ENCODE assay signal across 8 mouse cellular contexts in genomic region chr8:87473314-87473713, GRCm38 (mm10). TPM values are rescaled to one million over a fixed set of nuclear protein-coding genes. Genes with fewer than 3 reads are reported as not detected.
A peak's percentile ranks its signal among the peaks of the same experiment; 100 is the strongest.
DNase-seq lines count a peak whose midpoint lies in the region; ATAC-seq and TF ChIP-seq lines count a peak whose summit lies in the region.

No protein-coding gene starts in this region.

- WGBS in hindbrain, embryonic 10.5 days = under 1% methylated on average over 30 of the region's 30 CpGs
- WGBS in liver, embryonic 13.5 days (ENCODE audit: insufficient replicate concordance) = 2% methylated on average over 30 of the region's 30 CpGs
- 3% methylated on average over 30 of the region's 30 CpGs for WGBS in stomach, postnatal 0 days

- DNase-seq in cerebellum, adult 11 months = peak; percentile 58
- peak; percentile 18 for DNase-seq in right cerebral cortex, postnatal 14 days
- no peak for DNase-seq in right cerebral cortex, postnatal 36 days (ENCODE audit: low spot score in 2 of 2)
- DNase-seq in hindbrain, embryonic 10.5 days (ENCODE audit: low spot score) = peak; percentile 53
- DNase-seq in liver, embryonic 13.5 days = no peak
- no peak for DNase-seq in stomach, postnatal 0 days (ENCODE audit: low spot score)
- DNase-seq in T-cell, adult 2 months (ENCODE audit: low spot score) = no peak

- peaks cover 71% of the 10 kb centered on the region for H3K4me1 ChIP-seq in hindbrain, embryonic 10.5 days (replicated peaks)
- peaks cover 14% of the 10 kb centered on the region for H3K4me1 ChIP-seq in liver, embryonic 13.5 days (replicated peaks)
- H3K4me1 ChIP-seq in stomach, postnatal 0 days (replicated peaks; ENCODE audit: control insufficient read depth, insufficient read depth) = no peaks in the 10 kb centered on the region; the same call in 1 of the 2 replicates

- no peaks in the 10 kb centered on the region for H3K36me3 ChIP-seq in hindbrain, embryonic 10.5 days
- H3K36me3 ChIP-seq in liver, embryonic 13.5 days = no peaks in the 10 kb centered on the region
- H3K36me3 ChIP-seq in stomach, postnatal 0 days (ENCODE audit: control insufficient read depth, insufficient read depth, low read length) = no peaks in the 10 kb centered on the region

- peaks cover 78% of the 10 kb centered on the region for H3K27me3 ChIP-seq in hindbrain, embryonic 10.5 days (ENCODE audit: insufficient read depth, poor library complexity, severe bottlenecking)
- H3K27me3 ChIP-seq in liver, embryonic 13.5 days = peaks cover 87% of the 10 kb centered on the region
- H3K27me3 ChIP-seq in stomach, postnatal 0 days (ENCODE audit: control insufficient read depth, insufficient read depth, low read length) = peaks cover 30% of the 10 kb centered on the region

- TF ChIP-seq EP300 in stomach, postnatal 0 days (optimal IDR thresholded peaks at IDR 0.05) = no peak

- peak overlapping the region; percentile 86 for H3K27ac ChIP-seq in hindbrain, embryonic 10.5 days
- no peak overlapping the region for H3K27ac ChIP-seq in liver, embryonic 13.5 days
- H3K27ac ChIP-seq in stomach, postnatal 0 days (replicated peaks) = no peak overlapping the region

- no peaks in the 10 kb centered on the region for H3K9me3 ChIP-seq in hindbrain, embryonic 10.5 days
- H3K9me3 ChIP-seq in liver, embryonic 13.5 days (replicated peaks) = no peaks in the 10 kb centered on the region
- H3K9me3 ChIP-seq in stomach, postnatal 0 days (ENCODE audit: control insufficient read depth, low read length) = no peaks in the 10 kb centered on the region

- no peak overlapping the region for H3K9ac ChIP-seq in liver, embryonic 13.5 days
- H3K9ac ChIP-seq in stomach, postnatal 0 days (ENCODE audit: low read length) = no peak overlapping the region

- no peak for TF ChIP-seq CTCF in stomach, postnatal 0 days (IDR thresholded peaks at IDR 0.05; ENCODE audit: low read depth)

- ATAC-seq in cerebellum, adult (ENCODE audit: insufficient number of reproducible peaks, low FRiP score, low TSS enrichment) = no peak
- no peak for ATAC-seq in liver, embryonic 13.5 days (ENCODE audit: low read depth)
- ATAC-seq in stomach, postnatal 0 days (ENCODE audit: low FRiP score, low TSS enrichment) = no peak

- H3K4me2 ChIP-seq in liver, embryonic 13.5 days = peak overlapping the region; percentile 75
- peak overlapping the region; percentile 66 for H3K4me2 ChIP-seq in stomach, postnatal 0 days (replicated peaks; ENCODE audit: low read depth)

- peak overlapping the region; percentile 70 for H3K4me3 ChIP-seq in hindbrain, embryonic 10.5 days
- peak overlapping the region; percentile 55 for H3K4me3 ChIP-seq in liver, embryonic 13.5 days (replicated peaks)
- peak overlapping the region; percentile 44 for H3K4me3 ChIP-seq in stomach, postnatal 0 days (ENCODE audit: low read depth, low read length)

RNA-seq across cellular contexts. Expression of gene Cbln1, which starts 0.9 kb away (rescaled TPM):
- 3.6 and 11.7 TPM in 2 replicates for polyA plus RNA-seq in hindbrain, embryonic 10.5 days (2016; fragmentation: Nextera tagmentation; extraction: Ambion mirVana)
- 0.05 TPM in 1 of 2 replicates, not detected in the other for polyA plus RNA-seq in liver, embryonic 13.5 days (2015; fragmentation: Nextera tagmentation; extraction: Ambion mirVana)
- polyA plus RNA-seq in stomach, postnatal 0 days (2015; fragmentation: Nextera tagmentation; extraction: Ambion mirVana) = 0.05 and 0.08 TPM in 2 replicates

Comparison
In these comparisons a context has a peak if more than half of its experiments do, and no peak if none do; other contexts are left out.
1. DNase-seq: peak in cerebellum, adult 11 months (single experiment), right cerebral cortex, postnatal 14 days (single experiment) and hindbrain, embryonic 10.5 days (single experiment); none in right cerebral cortex, postnatal 36 days (0 of 2), liver, embryonic 13.5 days (single experiment), stomach, postnatal 0 days (single experiment) and T-cell, adult 2 months (single experiment).
2. Peak in every context shown above with its lines, with median percentiles within 50 percentile points of each other: H3K4me3 ChIP-seq.